9 mouse cellular contexts compared by ENCODE assay signal in the genomic region with DNA sequence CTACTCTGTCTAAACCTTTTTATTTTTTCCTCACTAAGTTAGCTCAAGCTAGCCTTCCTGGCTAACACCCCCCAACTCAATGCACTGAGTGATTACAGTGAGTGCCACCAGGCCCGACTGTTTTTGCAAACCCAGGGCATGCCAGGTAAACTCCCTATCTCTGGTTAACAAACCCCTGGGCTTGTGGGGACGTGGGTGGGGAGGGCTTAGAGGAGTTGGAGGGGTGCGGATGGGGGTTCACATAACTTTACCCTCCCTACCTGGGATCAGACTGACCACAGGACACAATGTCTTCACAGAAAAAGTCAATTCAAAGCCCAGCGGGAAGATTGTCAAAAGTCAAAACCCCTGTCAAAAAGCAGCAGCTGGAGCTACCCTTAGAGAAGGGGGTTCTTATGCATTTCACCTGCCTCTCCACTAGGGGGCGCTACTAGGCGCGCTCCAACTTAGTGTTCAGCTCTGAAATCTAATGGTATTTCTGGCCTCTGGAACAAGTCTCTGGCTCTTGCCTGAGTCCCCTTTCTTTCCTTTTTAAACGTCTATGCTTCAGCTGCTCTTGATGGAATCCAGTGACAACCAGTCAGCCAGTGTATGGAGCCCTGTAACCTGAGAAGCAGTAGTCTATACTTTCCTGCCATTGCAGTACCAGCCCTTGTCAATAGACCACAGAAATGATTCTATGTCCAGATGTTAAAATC. TPM values are rescaled to one million over a fixed set of nuclear protein-coding genes. Genes with fewer than 3 reads are reported as not detected.
DNase-seq lines count a peak whose midpoint lies in the region; ATAC-seq and TF ChIP-seq lines count a peak whose summit lies in the region.
"Had no signal": no experiment of that assay in that cellular context is flagged by ENCODE, and none has a peak within 500 bp of the region (broad histone marks: within the 10 kb centered on the region; RNA-seq: fewer than 3 reads in every experiment).

No protein-coding gene starts in this region.

- H3K9ac ChIP-seq in heart, embryonic 11.5 days (ENCODE audit: low read depth, low read length) = no peak overlapping the region
- H3K9ac ChIP-seq: embryonic facial prominence, embryonic 13.5 days had no signal

- H3K36me3 ChIP-seq in heart, embryonic 11.5 days (ENCODE audit: control insufficient read depth, insufficient read depth, low read length) = peaks cover 6% of the 10 kb centered on the region; the same call in 1 of the 2 replicates
- peaks cover 28% of the 10 kb centered on the region for H3K36me3 ChIP-seq in G1E (replicated peaks)

- H3K9me3 ChIP-seq in heart, embryonic 11.5 days (replicated peaks; ENCODE audit: control insufficient read depth, low read length) = no peaks in the 10 kb centered on the region
- no peaks in the 10 kb centered on the region for H3K9me3 ChIP-seq in G1E (replicated peaks)
- H3K9me3 ChIP-seq: embryonic facial prominence, embryonic 13.5 days had no signal

- ATAC-seq in heart, embryonic 11.5 days (replicated peaks; ENCODE audit: insufficient number of reproducible peaks, low FRiP score, low TSS enrichment) = no peak
- peak; percentile 40 for ATAC-seq in G1E (ENCODE audit: extremely low read depth, insufficient number of reproducible peaks, low FRiP score, poor library complexity, severe bottlenecking)
- peak; percentile 62; the same call in 1 of the 2 replicates for ATAC-seq in granulocyte monocyte progenitor cell, adult 5-6 weeks (replicated peaks; ENCODE audit: poor library complexity, severe bottlenecking)
- peak; percentile 82 for ATAC-seq in megakaryocyte, adult 5-6 weeks (ENCODE audit: poor library complexity, severe bottlenecking)

- H3K4me1 ChIP-seq in heart, embryonic 11.5 days (ENCODE audit: control insufficient read depth, insufficient read depth, low read length) = no peaks in the 10 kb centered on the region
- no peaks in the 10 kb centered on the region for H3K4me1 ChIP-seq in G1E (ENCODE audit: insufficient read depth, low read depth, low read length)
- H3K4me1 ChIP-seq: embryonic facial prominence, embryonic 13.5 days had no signal

- no peak overlapping the region for H3K4me2 ChIP-seq in heart, embryonic 11.5 days
- H3K4me2 ChIP-seq: embryonic facial prominence, embryonic 13.5 days had no signal

- H3K27ac ChIP-seq in heart, embryonic 11.5 days (ENCODE audit: low read depth, low read length) = no peak overlapping the region
- H3K27ac ChIP-seq: embryonic facial prominence, embryonic 13.5 days had no signal

- peak; percentile 94 for TF ChIP-seq CTCF in G1E (IDR thresholded peaks at IDR 0.05; ENCODE audit: low read depth, low read length)

- 29% methylated on average over 8 of the region's 8 CpGs for WGBS in heart, embryonic 11.5 days (ENCODE audit: insufficient replicate concordance)

- peak; percentile 9 to 19 for DNase-seq in heart, adult 9 months (ENCODE audit: low spot score in 2 of 2)
- DNase-seq in G1E (ENCODE audit: low spot score) = peak; percentile 33
- DNase-seq in cerebellum, adult 18-20 months = peak; percentile 44 to 57
- DNase-seq in layer of hippocampus, postnatal 36 days = peak; percentile 33 to 50
- peak; percentile 83 for DNase-seq in testis, postnatal 10 days (ENCODE audit: low spot score)

- H3K4me3 ChIP-seq in heart, embryonic 11.5 days (ENCODE audit: low read depth, low read length) = no peak overlapping the region
- no peak overlapping the region for H3K4me3 ChIP-seq in G1E (ENCODE audit: low read depth, low read length)
- H3K4me3 ChIP-seq: embryonic facial prominence, embryonic 13.5 days had no signal

- H3K27me3 ChIP-seq in heart, embryonic 11.5 days (ENCODE audit: control insufficient read depth, insufficient read depth, low read length) = no peaks in the 10 kb centered on the region
- peaks cover 13% of the 10 kb centered on the region for H3K27me3 ChIP-seq in G1E (ENCODE audit: insufficient read depth, low read length)
- H3K27me3 ChIP-seq: embryonic facial prominence, embryonic 13.5 days had no signal

RNA-seq across cellular contexts. Expression of a gene that starts 12.1 kb away (rescaled TPM):
- polyA plus RNA-seq in heart, embryonic 11.5 days (2014; fragmentation: Nextera tagmentation; extraction: Ambion mirVana) = 20.0 and 22.0 TPM in 2 replicates
- total RNA-seq in G1E (2014; fragmentation: Nextera tagmentation) = 14.7 and 17.3 TPM in 2 replicates
- 49.0 and 52.7 TPM in 2 replicates for total RNA-seq in G1E (2017)
- polyA plus RNA-seq in G1E (2012) = 46.2 and 48.9 TPM in 2 replicates
- 26.2 and 39.6 TPM in 2 replicates for total RNA-seq in granulocyte monocyte progenitor cell, adult 5-6 weeks (2014; fragmentation: Nextera tagmentation)
- total RNA-seq in granulocyte monocyte progenitor cell, adult 5-6 weeks (2017) = 50.5 and 65.8 TPM in 2 replicates
- total RNA-seq in layer of hippocampus, postnatal 36 days (2021) = 10 to 100 TPM; 12.6 TPM
- total RNA-seq in megakaryocyte, adult 5-6 weeks (2015) = 14.0 and 16.6 TPM in 2 replicates
- 38.5 and 39.8 TPM in 2 replicates for total RNA-seq in megakaryocyte, adult 5-6 weeks (2017)

RNA-seq across cellular contexts. Expression of a gene that starts 19.0 kb away (rescaled TPM):
- 23.4 and 24.4 TPM in 2 replicates for polyA plus RNA-seq in heart, embryonic 11.5 days (2014; fragmentation: Nextera tagmentation; extraction: Ambion mirVana)
- total RNA-seq in G1E (2014; fragmentation: Nextera tagmentation) (27.8 and 36.5 TPM in 2 replicates), G1E (2017) (29.1 and 31.8 TPM in 2 replicates)
- polyA plus RNA-seq in G1E (2012) = 2.4 and 3.6 TPM in 2 replicates
- 23.7 and 28.9 TPM in 2 replicates for total RNA-seq in granulocyte monocyte progenitor cell, adult 5-6 weeks (2014; fragmentation: Nextera tagmentation)
- 28.1 and 30.5 TPM in 2 replicates for total RNA-seq in granulocyte monocyte progenitor cell, adult 5-6 weeks (2017)
- 10 to 100 TPM; 53.1 to 56.7 TPM for total RNA-seq in layer of hippocampus, postnatal 36 days (2021)
- total RNA-seq in megakaryocyte, adult 5-6 weeks (2015) = 21.3 and 22.9 TPM in 2 replicates
- 22.6 and 26.1 TPM in 2 replicates for total RNA-seq in megakaryocyte, adult 5-6 weeks (2017)

RNA-seq across cellular contexts. Expression of a gene that starts 24.6 kb away (rescaled TPM):
- polyA plus RNA-seq in heart, embryonic 11.5 days (2014; fragmentation: Nextera tagmentation; extraction: Ambion mirVana) = not detected in 2 replicates
- total RNA-seq in G1E (2014; fragmentation: Nextera tagmentation) (not detected in 2 replicates), G1E (2017) (0.16 TPM in 1 of 2 replicates, not detected in the other)
- not detected in 2 replicates for polyA plus RNA-seq in G1E (2012)
- not detected in 2 replicates for total RNA-seq in granulocyte monocyte progenitor cell, adult 5-6 weeks (2014; fragmentation: Nextera tagmentation)
- total RNA-seq in granulocyte monocyte progenitor cell, adult 5-6 weeks (2017) = not detected in 2 replicates
- total RNA-seq in layer of hippocampus, postnatal 36 days (2021) = under 1 TPM in 1 of 2 experiments, not detected in 1; 0.15 TPM
- total RNA-seq in megakaryocyte, adult 5-6 weeks (2015) = not detected in 2 replicates
- total RNA-seq in megakaryocyte, adult 5-6 weeks (2017) = not detected in 2 replicates
- polyA plus RNA-seq: embryonic facial prominence, embryonic 13.5 days had no signal

RNA-seq across cellular contexts. Expression of a gene that starts 41.6 kb away (rescaled TPM):
- 16.5 and 16.6 TPM in 2 replicates for polyA plus RNA-seq in heart, embryonic 11.5 days (2014; fragmentation: Nextera tagmentation; extraction: Ambion mirVana)
- total RNA-seq in G1E (2014; fragmentation: Nextera tagmentation) (not detected in 2 replicates), G1E (2017) (0.33 and 0.58 TPM in 2 replicates)
- not detected in 2 replicates for polyA plus RNA-seq in G1E (2012)
- not detected in 2 replicates for total RNA-seq in granulocyte monocyte progenitor cell, adult 5-6 weeks (2014; fragmentation: Nextera tagmentation)
- not detected in 2 replicates for total RNA-seq in granulocyte monocyte progenitor cell, adult 5-6 weeks (2017)
- total RNA-seq in layer of hippocampus, postnatal 36 days (2021) = 10 to 100 TPM; 19.7 to 28.6 TPM
- total RNA-seq in megakaryocyte, adult 5-6 weeks (2015) = not detected in 2 replicates
- total RNA-seq in megakaryocyte, adult 5-6 weeks (2017) = not detected in 2 replicates

Comparison
In these comparisons a context has a peak if more than half of its experiments do, and no peak if none do; other contexts are left out.
1. DNase-seq: peak in every context shown above with its lines; median percentile 83 in testis, postnatal 10 days; 50 in cerebellum, adult 18-20 months; 42 in layer of hippocampus, postnatal 36 days; 33 in G1E; 14 in heart, adult 9 months.